Mouse (Mus musculus) left cerebral cortex, postnatal 10 days (tissue): ENCODE results near the gene Sipa1l1. TPM values are rescaled to one million over a fixed set of nuclear protein-coding genes. Genes with fewer than 3 reads are reported as not detected.
A peak's percentile ranks its signal among the peaks of the same experiment; 100 is the strongest.

Experiments used
- DNase-seq, 2 experiments: peaks; one replicate each; pipeline ENCODE4 v3.0.0; 2021 to 2022; ENCODE audit warnings: low spot score in 2 of 2, mixed read lengths in 1 of 2; ENCODE audit errors: extremely low spot score in 1 of 2
- intact Hi-C: fragments of 180-260 bp; cut with DNase I; formaldehyde crosslinking; loops from one replicate; pipeline ENCODE4 v1.15.1; 2025
- total RNA-seq, 2 experiments: library from RNA; stranded (reverse); gene quantifications; 2 replicates each; pipeline ENCODE4 v1.2.3; 2021

The Sipa1l1 gene
- total RNA-seq, 2 experiments from 2014 or later, result 129 to 135 TPM

GRCm38 (mm10) chr12:82265335-82266274 is 96.5 kb downstream of the Sipa1l1 start:
- intact Hi-C loops, result no loop called here
- peak; percentile 38 to 58 for DNase-seq

- intact Hi-C loops, result no loop called here
- no peak for DNase-seq
Observed at GRCm38 (mm10) chr12:82271447-82271846, 102.3 kb downstream of the Sipa1l1 start.

GRCm38 (mm10) chr12:82273503-82273902 is 104.4 kb downstream of the Sipa1l1 start:
- intact Hi-C loops, result no loop called here
- DNase-seq, result no peak

- DNase-seq, result no peak
- intact Hi-C loops, result no loop called here
Observed at GRCm38 (mm10) chr12:82274576-82274975, 105.5 kb downstream of the Sipa1l1 start.

- DNase-seq, result no peak
- intact Hi-C loops, result no loop called here
Observed at GRCm38 (mm10) chr12:82275767-82276166, 106.6 kb downstream of the Sipa1l1 start.

GRCm38 (mm10) chr12:82276591-82276990 is 107.5 kb downstream of the Sipa1l1 start:
- intact Hi-C loops, result no loop called here
- DNase-seq, result no peak

GRCm38 (mm10) chr12:82284617-82285016 is 115.5 kb downstream of the Sipa1l1 start:
- DNase-seq, result no peak
- intact Hi-C loops, result no loop called here

- no peak for DNase-seq
- intact Hi-C loops, result no loop called here
Observed at GRCm38 (mm10) chr12:82285018-82285417, 115.9 kb downstream of the Sipa1l1 start.

- intact Hi-C loops, result no loop called here
Observed at GRCm38 (mm10) chr12:82286068-82286467, 116.9 kb downstream of the Sipa1l1 start.

GRCm38 (mm10) chr12:82286804-82287203 is 117.7 kb downstream of the Sipa1l1 start:
- DNase-seq, result no peak
- intact Hi-C loops, result no loop called here

More at GRCm38 (mm10) chr12:82286068-82286467, 116.9 kb downstream of the Sipa1l1 start:
- DNase-seq, result no peak

GRCm38 (mm10) chr12:82293545-82294247 is 124.6 kb downstream of the Sipa1l1 start:
- intact Hi-C loops, result no loop called here
- no peak for DNase-seq

- DNase-seq, result no peak
- intact Hi-C loops, result no loop called here
Observed at GRCm38 (mm10) chr12:82294906-82295887, 126.1 kb downstream of the Sipa1l1 start.

GRCm38 (mm10) chr12:82296276-82296675 is 127.2 kb downstream of the Sipa1l1 start:
- DNase-seq, result no peak

GRCm38 (mm10) chr12:82297196-82297595 is 128.1 kb downstream of the Sipa1l1 start:
- no peak for DNase-seq
- intact Hi-C loops, result no loop called here

More at GRCm38 (mm10) chr12:82296276-82296675, 127.2 kb downstream of the Sipa1l1 start:
- intact Hi-C loops, result no loop called here

- DNase-seq, result no peak
- intact Hi-C loops, result no loop called here
Observed at GRCm38 (mm10) chr12:82298662-82299460, 129.7 kb downstream of the Sipa1l1 start.

- no peak for DNase-seq
- intact Hi-C loops, result loop anchor here (10.0 kb wide), 1 partner anchor 129 kb away; no protein-coding TSS in a partner anchor
Observed at GRCm38 (mm10) chr12:82304140-82304539, 135.0 kb downstream of the Sipa1l1 start.

- intact Hi-C loops, result loop anchor here (10.0 kb wide), 1 partner anchor 131 kb away; no protein-coding TSS in a partner anchor
- peak in 1 of 2 experiments; percentile 41 for DNase-seq
Observed at GRCm38 (mm10) chr12:82306035-82306434, 136.9 kb downstream of the Sipa1l1 start.

GRCm38 (mm10) chr12:82311593-82311992 is 142.5 kb downstream of the Sipa1l1 start:
- no peak for DNase-seq
- intact Hi-C loops, result no loop called here
